Mouse (Mus musculus) ES-E14 (cell line): ENCODE measurements around the gene Nrap.

Experiments used
- CHD2 ChIP-seq: IDR thresholded peaks from 2 replicates; pipeline ENCODE4 v1.6.1; 2014; ENCODE audit warnings: mild to moderate bottlenecking, low read depth, low read length, inconsistent platforms
- MAFK ChIP-seq: IDR thresholded peaks from 2 replicates; pipeline ENCODE4 v1.6.1; 2014; ENCODE audit warnings: mild to moderate bottlenecking, low read depth, low read length, inconsistent platforms; ENCODE audit not compliant: insufficient read depth
- ZC3H11A ChIP-seq: IDR thresholded peaks from 2 replicates; pipeline ENCODE4 v1.6.1; 2012; ENCODE audit warnings: low read depth, mild to moderate bottlenecking, inconsistent platforms, low read length, borderline replicate concordance
- ZNF384 ChIP-seq: IDR thresholded peaks from 2 replicates; pipeline ENCODE4 v1.6.1; 2012; ENCODE audit warnings: low read depth, low read length, inconsistent platforms

GRCm38 (mm10) chr19:56353689-56354088 lies 36.1 kb downstream of the Nrap start:
- no peak for TF ChIP-seq ZNF384
- TF ChIP-seq MAFK = no peak
- TF ChIP-seq ZC3H11A = no peak
- no peak for TF ChIP-seq CHD2
